In genomic region chr8:39297548-39298306, GRCm38 (mm10) we compare ENCODE assay signal across 8 mouse cellular contexts.
A peak's percentile ranks its signal among the peaks of the same experiment; 100 is the strongest.
DNase-seq lines count a peak whose midpoint lies in the region; ATAC-seq and TF ChIP-seq lines count a peak whose summit lies in the region.

No protein-coding gene starts in this region.

- H3K4me1 ChIP-seq in kidney, embryonic 14.5 days (ENCODE audit: control insufficient read depth, insufficient read depth, low read length), result no peaks in the 10 kb centered on the region
- H3K4me1 ChIP-seq in embryonic facial prominence, embryonic 14.5 days (ENCODE audit: control insufficient read depth, insufficient read depth, low read length), result no peaks in the 10 kb centered on the region
- 0 out of 2 replicates have a peak, but pooled peaks cover 2% of the 10 kb centered on the region for H3K4me1 ChIP-seq in midbrain, embryonic 14.5 days (ENCODE audit: control insufficient read depth, insufficient read depth, low read length)
- H3K4me1 ChIP-seq in cerebellum, adult 2 months (ENCODE audit: control insufficient read depth, insufficient read depth, low read length), result no peaks in the 10 kb centered on the region

- DNase-seq in kidney, adult 11 months, result no peak
- DNase-seq in embryonic facial prominence, embryonic 14.5 days (ENCODE audit: low spot score), result no peak
- peak; percentile 0 to 2 for DNase-seq in kidney, postnatal 36 days
- DNase-seq in midbrain, embryonic 14.5 days, result peak; percentile 8
- no peak for DNase-seq in spleen, postnatal 4 days (ENCODE audit: low spot score in 2 of 2)
- no peak for DNase-seq in left cerebral cortex, postnatal 10 days (ENCODE audit: extremely low spot score in 1 of 2, low spot score in 2 of 2)
- no peak for DNase-seq in cerebellum, adult 2 months

- no peak for TF ChIP-seq CTCF in cerebellum, adult 2 months (IDR thresholded peaks at IDR 0.05; ENCODE audit: borderline replicate concordance, insufficient read depth, low read depth, low read length)

- H3K4me3 ChIP-seq in kidney, embryonic 14.5 days (ENCODE audit: low read length), result peak overlapping the region; percentile 22
- H3K4me3 ChIP-seq in embryonic facial prominence, embryonic 14.5 days (ENCODE audit: low read depth, low read length), result no peak overlapping the region
- H3K4me3 ChIP-seq in midbrain, embryonic 14.5 days (replicated peaks; ENCODE audit: low read depth, low read length), result no peak overlapping the region
- no peak overlapping the region for H3K4me3 ChIP-seq in cerebellum, adult 2 months (replicated peaks; ENCODE audit: insufficient read depth, low read depth, low read length)

- TF ChIP-seq POLR2A in cerebellum, adult 2 months (IDR thresholded peaks at IDR 0.05; ENCODE audit: borderline replicate concordance, insufficient read depth, low read length), result no peak

- intact Hi-C loops in left cerebral cortex, postnatal 10 days (cut with DNase I), result no loop called here

- H3K36me3 ChIP-seq in kidney, embryonic 14.5 days (ENCODE audit: control insufficient read depth, insufficient read depth, low read length), result no peaks in the 10 kb centered on the region
- no peaks in the 10 kb centered on the region for H3K36me3 ChIP-seq in embryonic facial prominence, embryonic 14.5 days (ENCODE audit: control insufficient read depth, insufficient read depth, low read length)
- H3K36me3 ChIP-seq in midbrain, embryonic 14.5 days (ENCODE audit: control insufficient read depth, insufficient read depth, low read length), result no peaks in the 10 kb centered on the region

- peak overlapping the region; percentile 31 for H3K4me2 ChIP-seq in kidney, embryonic 14.5 days (replicated peaks; ENCODE audit: low read depth, low read length)
- peak overlapping the region; percentile 42 for H3K4me2 ChIP-seq in embryonic facial prominence, embryonic 14.5 days (ENCODE audit: low read depth, low read length)
- 0 out of 2 replicates have a peak overlapping the region, but pooled peaks have one; percentile 20 for H3K4me2 ChIP-seq in midbrain, embryonic 14.5 days (ENCODE audit: low read length)

- no peaks in the 10 kb centered on the region for H3K27me3 ChIP-seq in kidney, embryonic 14.5 days (ENCODE audit: control insufficient read depth, insufficient read depth, low read length)
- no peaks in the 10 kb centered on the region for H3K27me3 ChIP-seq in embryonic facial prominence, embryonic 14.5 days (replicated peaks; ENCODE audit: control insufficient read depth, insufficient read depth, low read length)
- no peaks in the 10 kb centered on the region for H3K27me3 ChIP-seq in midbrain, embryonic 14.5 days (ENCODE audit: control insufficient read depth, insufficient read depth, low read length)
- no peaks in the 10 kb centered on the region for H3K27me3 ChIP-seq in cerebellum, adult 2 months (ENCODE audit: control insufficient read depth, insufficient read depth, low read length)

- no peak overlapping the region for H3K9ac ChIP-seq in kidney, embryonic 14.5 days (ENCODE audit: low read depth, low read length)
- H3K9ac ChIP-seq in embryonic facial prominence, embryonic 14.5 days (ENCODE audit: low read depth, low read length), result no peak overlapping the region
- H3K9ac ChIP-seq in midbrain, embryonic 14.5 days (replicated peaks; ENCODE audit: low read length), result no peak overlapping the region

- no peaks in the 10 kb centered on the region for H3K9me3 ChIP-seq in kidney, embryonic 14.5 days (ENCODE audit: control insufficient read depth, low read length)
- no peaks in the 10 kb centered on the region for H3K9me3 ChIP-seq in embryonic facial prominence, embryonic 14.5 days (ENCODE audit: control insufficient read depth, low read length)
- H3K9me3 ChIP-seq in midbrain, embryonic 14.5 days (ENCODE audit: control insufficient read depth, low read length), result no peaks in the 10 kb centered on the region

- peak; percentile 86 for ATAC-seq in kidney, embryonic 14.5 days (ENCODE audit: low FRiP score, low TSS enrichment)
- no peak for ATAC-seq in embryonic facial prominence, embryonic 14.5 days (ENCODE audit: low read depth)
- no peak for ATAC-seq in midbrain, embryonic 14.5 days (ENCODE audit: low FRiP score, low TSS enrichment)

- WGBS in kidney, embryonic 14.5 days, result 7% methylated on average over 12 of the region's 12 CpGs
- WGBS in embryonic facial prominence, embryonic 14.5 days, result 15% methylated on average over 12 of the region's 12 CpGs
- WGBS in midbrain, embryonic 14.5 days, result 27% methylated on average over 12 of the region's 12 CpGs
- WGBS in cerebellum, adult 2 months, result 39% methylated on average over 12 of the region's 12 CpGs

- peak overlapping the region; percentile 63; the same call in 1 of the 2 replicates for H3K27ac ChIP-seq in kidney, embryonic 14.5 days (ENCODE audit: low read depth, low read length)
- H3K27ac ChIP-seq in embryonic facial prominence, embryonic 14.5 days (replicated peaks; ENCODE audit: low read depth, low read length), result no peak overlapping the region
- no peak overlapping the region for H3K27ac ChIP-seq in midbrain, embryonic 14.5 days (replicated peaks; ENCODE audit: low read depth, low read length)
- H3K27ac ChIP-seq in cerebellum, adult 2 months (ENCODE audit: insufficient read depth, low read length), result no peak overlapping the region

Comparison
In these comparisons a context has a peak if more than half of its experiments do, and no peak if none do; other contexts are left out.
1. DNase-seq: peak in kidney, postnatal 36 days (2 of 2) and midbrain, embryonic 14.5 days (single experiment); none in kidney, adult 11 months (single experiment), embryonic facial prominence, embryonic 14.5 days (single experiment), spleen, postnatal 4 days (0 of 2), left cerebral cortex, postnatal 10 days (0 of 2) and cerebellum, adult 2 months (0 of 2).
2. Peak in every context shown above with its lines, with median percentiles within 50 percentile points of each other: H3K4me2 ChIP-seq.